Mouse (Mus musculus) testis, adult 2 months (tissue): ENCODE measurements at regions not wholly inside any gene's neighbourhood (a gene's known extent, or its start where the extent isn't known, plus 50 kb on each side); places are given as distances from the start of the nearest gene placed in this dataset.
"Not testable (repeated sequence)": the region's sequence is repeated elsewhere in the genome, so short reads cannot be mapped to it uniquely, and the experiment has no call there.

Source experiments
- H3K27ac ChIP-seq: fragments of 200-500 bp; 2 replicates; pipeline ENCODE4 v1.5.1; 2012; ENCODE audit warnings: low read depth, low read length; ENCODE audit not compliant: control insufficient read depth, insufficient read depth
- H3K27me3 ChIP-seq: fragments of 200-500 bp; 2 replicates; pipeline ENCODE4 v1.6.1; 2012; ENCODE audit warnings: mild to moderate bottlenecking, low read length, moderate library complexity; ENCODE audit not compliant: control insufficient read depth, insufficient read depth
- H3K36me3 ChIP-seq: fragments of 200-500 bp; 2 replicates; pipeline ENCODE4 v1.6.1; 2012; ENCODE audit warnings: mild to moderate bottlenecking, low read length; ENCODE audit not compliant: control insufficient read depth, insufficient read depth
- H3K4me1 ChIP-seq: fragments of 200-500 bp; 2 replicates; pipeline ENCODE4 v1.6.1; 2012; ENCODE audit warnings: low read length; ENCODE audit not compliant: control insufficient read depth, insufficient read depth
- H3K4me3 ChIP-seq: fragments of 200-500 bp; 2 replicates; pipeline ENCODE4 v1.5.1; 2012; ENCODE audit warnings: low read depth, mild to moderate bottlenecking, low read length, moderate library complexity, mixed read lengths; ENCODE audit not compliant: control insufficient read depth
- CTCF ChIP-seq: fragments of 200-500 bp; IDR thresholded peaks from 2 replicates; pipeline ENCODE4 v1.5.1; 2012; ENCODE audit warnings: low read depth, mild to moderate bottlenecking, inconsistent platforms, low read length, moderate library complexity; ENCODE audit not compliant: control insufficient read depth, insufficient read depth, insufficient replicate concordance
- POLR2A ChIP-seq: fragments of 200-500 bp; IDR thresholded peaks from 2 replicates; pipeline ENCODE4 v1.6.1; 2012; ENCODE audit warnings: low read depth, mild to moderate bottlenecking, inconsistent platforms, low read length, moderate library complexity; ENCODE audit not compliant: control insufficient read depth

DNA sequence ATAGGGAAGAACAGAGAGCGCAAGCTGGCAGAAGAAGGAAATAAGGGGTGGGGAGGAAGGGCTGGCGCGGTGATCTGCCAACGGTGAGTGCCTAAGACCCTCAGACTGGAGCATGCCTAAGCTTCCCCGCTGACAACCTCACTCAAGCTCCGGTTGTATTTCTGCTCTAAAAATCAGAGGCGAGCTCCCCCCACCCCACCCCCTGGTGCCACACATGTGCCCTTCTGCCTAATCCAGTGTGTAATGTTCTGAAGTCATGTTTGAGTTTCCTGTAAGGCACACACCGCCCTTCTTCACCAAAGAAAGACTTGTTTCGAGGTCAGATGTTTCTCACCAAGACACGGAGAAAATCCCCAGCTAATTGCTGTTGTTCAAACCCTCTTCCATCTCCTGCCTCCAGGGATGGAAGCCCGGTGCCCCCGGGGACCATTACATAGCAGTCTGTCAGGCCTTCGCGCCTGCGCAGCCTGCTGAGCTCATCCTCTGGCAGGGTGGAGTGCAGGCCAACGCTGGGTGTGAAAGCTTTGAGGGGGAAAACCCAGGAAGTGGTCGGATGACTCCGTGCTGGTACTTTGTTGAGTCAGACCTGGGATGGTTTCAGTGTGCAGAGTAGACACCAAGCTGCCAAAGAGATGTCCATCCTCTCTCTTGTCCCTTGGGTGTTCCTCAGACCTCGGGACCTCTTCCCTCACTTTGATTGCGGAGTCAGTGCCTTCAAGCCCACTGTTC lies 120.7 kb upstream of the Sox5 start:
- Histone ChIP-seq H3K4me3 (no peak overlapping the region), H3K4me1 (peaks cover 7% of the 10 kb centered on the region), H3K27me3 (no peaks in the 10 kb centered on the region), H3K36me3 (no peaks in the 10 kb centered on the region), H3K27ac (no peak overlapping the region)
- no peak for TF ChIP-seq CTCF
- no peak for TF ChIP-seq POLR2A

DNA sequence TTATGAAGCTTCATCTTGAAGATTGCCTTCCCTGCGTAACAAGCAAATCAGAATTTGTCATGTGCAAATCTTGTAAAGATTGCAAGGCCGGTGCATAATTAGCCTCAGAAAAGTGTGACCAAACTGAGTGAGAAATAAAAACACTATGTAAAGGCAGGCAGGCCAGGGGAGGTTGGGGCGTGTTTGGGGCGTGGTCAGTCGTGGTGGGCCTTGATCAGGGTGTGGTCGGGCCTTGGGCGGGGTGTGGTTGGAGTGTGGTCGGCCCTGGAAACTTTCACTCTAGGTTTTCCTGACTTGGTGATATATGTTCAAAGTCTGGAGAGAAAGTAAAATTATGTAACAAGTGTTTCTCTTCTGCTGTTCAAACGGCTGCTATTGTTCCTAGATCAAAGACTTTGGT lies 120.0 kb upstream of the Sox5 start:
- TF ChIP-seq POLR2A (no peak), CTCF (no peak)
- H3K36me3 ChIP-seq = no peaks in the 10 kb centered on the region
- peaks cover 5% of the 10 kb centered on the region for H3K4me1 ChIP-seq
- H3K4me3 ChIP-seq = no peak overlapping the region
- no peak overlapping the region for H3K27ac ChIP-seq
- no peaks in the 10 kb centered on the region for H3K27me3 ChIP-seq

DNA sequence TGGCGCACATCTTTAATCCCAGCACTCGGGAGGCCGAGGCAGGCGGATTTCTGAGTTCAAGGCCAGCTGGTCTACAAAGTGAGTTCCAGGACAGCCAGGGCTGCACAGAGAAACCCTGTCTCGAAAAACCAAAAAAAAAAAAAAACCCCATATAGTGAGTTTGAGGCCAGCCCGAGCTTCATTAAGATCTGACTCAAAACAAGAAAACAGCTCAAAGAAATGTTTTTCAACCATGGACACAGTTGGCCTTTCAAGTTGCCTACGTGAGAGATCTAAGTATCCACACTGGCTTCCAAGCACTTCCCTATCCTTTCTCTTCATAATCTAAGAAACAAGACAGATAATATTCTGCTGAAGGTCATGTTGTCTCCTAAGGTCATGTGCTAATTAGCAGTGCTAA lies 119.1 kb upstream of the Sox5 start:
- not testable (repeated sequence) for H3K4me3 ChIP-seq, H3K4me1 ChIP-seq, H3K36me3 ChIP-seq, H3K27me3 ChIP-seq, H3K27ac ChIP-seq

DNA sequence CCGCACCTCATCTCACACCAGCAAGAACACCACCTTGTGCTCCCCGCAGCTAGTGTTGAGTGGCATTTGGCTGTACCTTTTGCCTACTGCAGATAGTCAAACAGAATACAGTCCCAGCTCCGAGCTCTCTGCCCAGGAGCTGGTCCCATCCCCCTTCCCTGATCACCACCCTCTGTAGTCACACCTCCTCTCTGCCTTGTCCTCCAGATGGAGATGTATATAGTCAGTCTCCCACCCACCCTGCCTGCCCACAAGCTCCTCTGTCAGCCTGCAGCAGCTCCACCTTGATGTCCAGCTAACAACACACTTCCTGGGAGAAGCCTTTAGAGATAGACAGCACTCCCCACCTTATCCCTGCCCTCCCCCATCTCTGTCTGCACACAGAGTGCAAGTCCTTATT lies 115.7 kb upstream of the Sox5 start:
- H3K36me3 ChIP-seq = no peaks in the 10 kb centered on the region
- peaks cover 4% of the 10 kb centered on the region for H3K4me1 ChIP-seq
- H3K27ac ChIP-seq = no peak overlapping the region
- TF ChIP-seq POLR2A (no peak), CTCF (no peak)
- no peak overlapping the region for H3K4me3 ChIP-seq
- no peaks in the 10 kb centered on the region for H3K27me3 ChIP-seq

DNA sequence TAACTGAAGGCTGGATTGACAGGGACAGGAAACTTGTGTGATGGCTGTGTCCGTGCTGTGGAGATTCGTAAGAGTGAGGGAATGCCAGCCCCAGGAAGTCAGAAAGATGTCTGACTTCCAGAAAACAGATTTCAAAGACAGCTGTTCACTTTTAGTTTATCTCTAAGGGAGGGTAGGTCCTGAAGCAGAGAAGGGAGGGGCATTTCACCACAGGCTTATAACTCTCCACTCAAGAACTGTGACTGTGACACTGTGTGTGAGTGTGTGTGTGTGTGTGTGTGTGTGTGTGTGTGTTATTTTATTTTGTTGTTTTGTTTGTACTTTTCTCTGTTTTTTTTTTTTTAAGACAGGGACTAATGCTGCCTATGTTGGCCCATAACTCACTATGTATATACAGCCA lies 109.1 kb upstream of the Sox5 start:
- no peaks in the 10 kb centered on the region for H3K36me3 ChIP-seq
- no peak for TF ChIP-seq POLR2A
- TF ChIP-seq CTCF = no peak
- no peaks in the 10 kb centered on the region for H3K27me3 ChIP-seq
- no peak overlapping the region for H3K27ac ChIP-seq
- no peak overlapping the region for H3K4me3 ChIP-seq
- no peaks in the 10 kb centered on the region; the same call in 1 of the 2 replicates for H3K4me1 ChIP-seq

DNA sequence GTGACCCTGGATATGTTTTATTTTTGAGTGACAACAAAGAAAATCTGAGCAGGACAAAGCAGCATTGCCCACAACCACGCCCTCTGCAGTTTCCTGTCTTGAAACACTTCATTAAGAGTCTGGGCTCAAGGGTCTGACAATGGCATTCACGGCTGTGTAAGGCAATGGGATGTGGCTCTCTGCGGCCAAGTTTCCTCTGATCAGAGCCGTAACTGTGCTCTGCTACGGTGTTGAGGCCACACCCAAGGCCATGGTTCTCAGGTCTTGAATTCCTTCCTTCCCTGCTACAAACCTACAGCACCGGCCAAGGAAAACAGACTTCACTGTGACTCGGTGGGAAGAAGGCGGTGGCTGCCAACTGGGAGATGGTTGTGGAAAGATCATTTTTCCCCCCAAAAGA lies 108.4 kb upstream of the Sox5 start:
- Histone ChIP-seq H3K27me3 (no peaks in the 10 kb centered on the region), H3K4me3 (no peak overlapping the region), H3K4me1 (no peaks in the 10 kb centered on the region; the same call in 1 of the 2 replicates), H3K27ac (no peak overlapping the region), H3K36me3 (no peaks in the 10 kb centered on the region)
- TF ChIP-seq CTCF = no peak
- no peak for TF ChIP-seq POLR2A

DNA sequence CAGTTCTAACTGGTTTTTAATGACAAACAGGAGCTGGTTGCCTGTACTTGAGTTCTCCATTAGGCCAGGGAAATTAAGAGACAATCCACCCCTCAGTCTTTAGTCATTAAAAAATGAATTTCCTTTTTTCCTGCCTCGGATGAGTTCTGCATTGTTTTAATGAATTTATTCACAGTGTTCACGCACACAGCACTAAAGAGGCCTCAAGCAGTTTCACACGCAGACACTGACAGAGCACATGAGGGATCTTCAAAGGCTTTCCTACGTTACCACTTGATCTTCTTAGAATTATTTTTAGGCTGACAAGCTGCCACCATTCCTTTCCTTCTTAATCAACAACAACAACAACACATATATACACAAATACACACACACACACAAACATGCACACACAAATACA lies 101.3 kb upstream of the Sox5 start:
- no peak overlapping the region for H3K27ac ChIP-seq
- no peaks in the 10 kb centered on the region for H3K27me3 ChIP-seq
- H3K36me3 ChIP-seq = no peaks in the 10 kb centered on the region
- H3K4me3 ChIP-seq = no peak overlapping the region
- H3K4me1 ChIP-seq = no peaks in the 10 kb centered on the region
- TF ChIP-seq CTCF (no peak), POLR2A (no peak)

DNA sequence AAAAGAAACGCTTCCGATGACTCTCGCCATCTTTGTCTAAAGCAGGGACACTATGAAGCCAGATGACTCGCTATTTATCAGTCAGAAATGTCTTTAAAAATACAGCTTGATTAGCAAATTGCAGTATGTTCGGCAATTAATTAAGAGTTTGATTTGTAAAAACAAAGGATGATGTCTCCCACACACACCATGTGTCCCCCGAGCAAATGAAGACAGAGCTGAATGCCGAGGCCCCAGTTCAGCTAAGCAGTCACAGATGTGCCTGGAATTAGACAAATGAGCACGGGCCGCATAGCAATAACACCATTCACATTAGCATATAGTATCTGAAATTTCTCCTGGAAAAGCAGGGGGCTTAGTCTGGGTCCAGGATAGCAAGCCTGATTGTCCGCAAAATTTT lies 98.3 kb upstream of the Sox5 start:
- TF ChIP-seq POLR2A (no peak), CTCF (no peak)
- H3K36me3 ChIP-seq = no peaks in the 10 kb centered on the region
- peaks cover 3% of the 10 kb centered on the region for H3K4me1 ChIP-seq
- no peak overlapping the region for H3K4me3 ChIP-seq
- H3K27ac ChIP-seq = no peak overlapping the region
- no peaks in the 10 kb centered on the region for H3K27me3 ChIP-seq
